Mouse (Mus musculus) CH12.LX (cell line): ENCODE results near the gene Tpte. TPM values are rescaled to one million over a fixed set of nuclear protein-coding genes. Genes with fewer than 3 reads are reported as not detected.

Source experiments
- DNase-seq: peaks from one replicate; pipeline ENCODE4 v3.0.0-alpha.2; 2013; ENCODE audit errors: extremely low read depth
- H3K27ac ChIP-seq: 2 replicates; pipeline ENCODE4 v1.5.1; 2012; ENCODE audit warnings: low read depth, mild to moderate bottlenecking, control low read depth, moderate library complexity; ENCODE audit not compliant: insufficient read depth
- H3K27me3 ChIP-seq: replicated peaks from 2 replicates; pipeline ENCODE3; 2012; ENCODE audit warnings: inconsistent platforms
- H3K36me3 ChIP-seq, 2 experiments: replicated peaks in 1 of 2; 2 replicates each; pipeline versions ENCODE3 to v1.6.1; 2012; ENCODE audit warnings: inconsistent platforms in 1 of 2, low read length in 1 of 2, mild to moderate bottlenecking in 1 of 2, mixed read lengths in 1 of 2, moderate library complexity in 1 of 2; ENCODE audit not compliant: control insufficient read depth in 1 of 2, insufficient read depth in 1 of 2
- H3K4me1 ChIP-seq, 2 experiments: 2 replicates each; pipeline ENCODE4 v1.6.1; 2012; ENCODE audit warnings: inconsistent platforms in 1 of 2, moderate library complexity in 1 of 2; ENCODE audit not compliant: insufficient read depth in 2 of 2, control insufficient read depth in 1 of 2
- H3K4me2 ChIP-seq: 2 replicates; pipeline ENCODE4 v1.6.1; 2012; ENCODE audit warnings: low read depth, mild to moderate bottlenecking, control low read depth; ENCODE audit not compliant: poor library complexity, insufficient read depth, severe bottlenecking
- H3K4me3 ChIP-seq, 3 experiments: fragments of 150-350 bp in 1 of 3; sonication (generic) in 1 of 3; replicated peaks in 1 of 3; 2 replicates each; pipeline versions ENCODE3 to v1.5.1; 2011 to 2012; ENCODE audit warnings: low read depth in 2 of 3, low read length in 2 of 3, mild to moderate bottlenecking in 2 of 3, moderate library complexity in 2 of 3, control low read depth in 1 of 3, improper control_type of control experiment in 1 of 3, inconsistent platforms in 1 of 3, mixed read lengths in 1 of 3; ENCODE audit not compliant: poor library complexity in 1 of 3
- H3K79me2 ChIP-seq: replicated peaks from 2 replicates; pipeline ENCODE4 v1.6.1; 2012; ENCODE audit warnings: mild to moderate bottlenecking, moderate library complexity; ENCODE audit not compliant: control insufficient read depth, poor library complexity, insufficient read depth, severe bottlenecking; ENCODE audit errors: extremely low read depth
- H3K9ac ChIP-seq: 2 replicates; pipeline ENCODE4 v1.6.1; 2012; ENCODE audit warnings: low read depth, mild to moderate bottlenecking, control low read depth, moderate library complexity; ENCODE audit not compliant: insufficient read depth
- H3K9me3 ChIP-seq: replicated peaks from 2 replicates; pipeline ENCODE3; 2012; ENCODE audit warnings: low read length, inconsistent platforms, mixed read lengths
- E2F4 ChIP-seq: IDR thresholded peaks from 2 replicates; pipeline ENCODE4 v1.6.1; 2011; ENCODE audit warnings: low read depth, low read length, improper control_type of control experiment; ENCODE audit not compliant: insufficient replicate concordance
- EP300 ChIP-seq: IDR thresholded peaks from 2 replicates; pipeline ENCODE4 v1.6.1; 2011; ENCODE audit warnings: low read length, improper control_type of control experiment
- ETS1 ChIP-seq: conservative IDR thresholded peaks from 2 replicates; pipeline ENCODE4 v1.6.1; 2012; ENCODE audit warnings: low read depth, mild to moderate bottlenecking, inconsistent platforms, low read length, improper control_type of control experiment, moderate library complexity
- GABPA ChIP-seq: IDR thresholded peaks from 2 replicates; pipeline ENCODE4 v1.6.1; 2012; ENCODE audit warnings: low read depth, low read length, improper control_type of control experiment, inconsistent platforms; ENCODE audit not compliant: insufficient replicate concordance
- HCFC1 ChIP-seq: IDR thresholded peaks from 2 replicates; pipeline ENCODE4 v1.6.1; 2012; ENCODE audit warnings: low read depth, mild to moderate bottlenecking, inconsistent platforms, low read length, improper control_type of control experiment
- JUN ChIP-seq: IDR thresholded peaks from 2 replicates; pipeline ENCODE4 v1.6.1; 2011; ENCODE audit warnings: low read depth, mild to moderate bottlenecking, low read length, improper control_type of control experiment, moderate library complexity; ENCODE audit not compliant: insufficient read depth
- JUND ChIP-seq: conservative IDR thresholded peaks from 2 replicates; pipeline ENCODE4 v1.6.1; 2011; ENCODE audit warnings: low read depth, low read length, improper control_type of control experiment
- MAZ ChIP-seq: IDR thresholded peaks from 2 replicates; pipeline ENCODE4 v1.6.1; 2012; ENCODE audit warnings: low read depth, mild to moderate bottlenecking, inconsistent platforms, low read length, improper control_type of control experiment, moderate library complexity
- MEF2A ChIP-seq: IDR thresholded peaks from 2 replicates; pipeline ENCODE4 v1.6.1; 2014; ENCODE audit warnings: low read depth, mild to moderate bottlenecking, inconsistent platforms, low read length, improper control_type of control experiment, borderline replicate concordance
- MYC ChIP-seq: IDR thresholded peaks from 2 replicates; pipeline ENCODE4 v1.6.1; 2011; ENCODE audit warnings: low read depth, mild to moderate bottlenecking, improper control_type of control experiment, low read length
- NRF1 ChIP-seq: IDR thresholded peaks from 2 replicates; pipeline ENCODE4 v1.6.1; 2014; ENCODE audit warnings: low read depth, mild to moderate bottlenecking, inconsistent platforms, low read length, improper control_type of control experiment, moderate library complexity
- PAX5 ChIP-seq: IDR thresholded peaks from 2 replicates; pipeline ENCODE4 v1.6.1; 2012; ENCODE audit warnings: low read length, inconsistent platforms, mixed read lengths
- POLR2A ChIP-seq: IDR thresholded peaks from 2 replicates; pipeline ENCODE4 v1.6.1; 2011; ENCODE audit warnings: low read depth, mild to moderate bottlenecking, improper control_type of control experiment, low read length
- POLR2AphosphoS2 ChIP-seq: IDR thresholded peaks from 2 replicates; pipeline ENCODE4 v1.6.1; 2011; ENCODE audit warnings: low read depth, low read length, improper control_type of control experiment
- RCOR1 ChIP-seq: conservative IDR thresholded peaks from 2 replicates; pipeline ENCODE4 v1.6.1; 2012; ENCODE audit warnings: low read depth, mild to moderate bottlenecking, inconsistent platforms, low read length, improper control_type of control experiment
- TCF12 ChIP-seq: IDR thresholded peaks from 2 replicates; pipeline ENCODE4 v1.6.1; 2014; ENCODE audit warnings: low read depth, mild to moderate bottlenecking, inconsistent platforms, low read length, improper control_type of control experiment
- UBTF ChIP-seq: IDR thresholded peaks from 2 replicates; pipeline ENCODE4 v1.6.1; 2012; ENCODE audit warnings: low read depth, mild to moderate bottlenecking, inconsistent platforms, low read length, improper control_type of control experiment, moderate library complexity
- USF1 ChIP-seq: IDR thresholded peaks from 2 replicates; pipeline ENCODE4 v1.6.1; 2014; ENCODE audit warnings: low read depth, mild to moderate bottlenecking, inconsistent platforms, low read length, improper control_type of control experiment
- ZKSCAN1 ChIP-seq: IDR thresholded peaks from 2 replicates; pipeline ENCODE4 v1.6.1; 2012; ENCODE audit warnings: low read depth, inconsistent platforms, low read length, improper control_type of control experiment, borderline replicate concordance
- ZNF384 ChIP-seq: IDR thresholded peaks from 2 replicates; pipeline ENCODE4 v1.6.1; 2012; ENCODE audit warnings: low read depth, low read length, improper control_type of control experiment, inconsistent platforms
- dilution Hi-C: fragments of 300-500 bp; cut with MboI; formaldehyde crosslinking; loops from 2 replicates; pipeline ENCODE4 v1.14.3; 2020; ENCODE audit warnings: low sequenced_read_pairs; ENCODE audit not compliant: extremely low pct_unique_long_range_greater_than_20kb, extremely low pct_ligation_motif_present
- in situ Hi-C: fragments of 300-500 bp; cut with MboI; formaldehyde crosslinking; loops from 3 replicates; pipeline ENCODE4 v1.14.3; 2019; ENCODE audit warnings: low sequenced_read_pairs, low pct_ligation_motif_present, low pct_unique_long_range_greater_than_20kb, mixed read lengths
- polyA plus RNA-seq: library from polyadenylated mRNA; unstranded; fragments of >175 nt; gene quantifications from 2 replicates; pipeline ENCODE4 v1.2.1, GENCODE M21; 2012; ENCODE audit warnings: low read depth; ENCODE audit not compliant: insufficient read length
- total RNA-seq, 2 experiments: library from RNA; depleted of rRNA; stranded (reverse); fragments of 300-350 nt in 1 of 2; fragments of >200 nt in 1 of 2; gene quantifications; 2 replicates each; pipeline ENCODE4 v1.2.3; 2012 to 2014

Gene Tpte
- total and polyA plus RNA-seq, 3 experiments: not detected

DNA sequence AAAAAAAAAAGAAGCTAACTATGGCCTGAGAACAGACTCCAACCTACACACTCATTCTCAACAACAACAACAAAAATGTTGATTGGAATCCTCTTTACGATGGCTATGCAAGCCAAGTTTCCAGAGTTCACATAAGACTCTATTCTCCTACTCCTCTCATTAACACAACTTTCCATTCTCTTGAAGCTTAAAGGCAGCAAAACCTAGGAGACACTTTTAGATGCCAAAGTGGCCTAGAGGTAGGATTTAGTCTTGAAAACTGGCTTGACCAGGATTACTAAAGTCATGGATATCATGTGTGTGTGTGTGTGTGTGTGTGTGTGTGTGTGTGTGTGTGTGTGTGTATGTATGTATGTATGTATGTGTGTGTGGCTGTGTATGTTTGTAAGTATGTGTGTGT lies 18.0 kb upstream of the Tpte start:
- Histone ChIP-seq H3K4me1 (peaks cover 0 to 8% of the 10 kb centered on the region in 2 experiments; a peak in 2 of 4 replicates), H3K9ac (no peak overlapping the region), H3K36me3 (peaks cover 0 to 3% of the 10 kb centered on the region in 2 experiments), H3K4me2 (no peak overlapping the region), H3K4me3 (no peak overlapping the region), H3K27ac (no peak overlapping the region), H3K9me3 (no peaks in the 10 kb centered on the region), H3K79me2 (no peaks in the 10 kb centered on the region), H3K27me3 (no peaks in the 10 kb centered on the region)
- TF ChIP-seq ZKSCAN1 (no peak), ZNF384 (no peak), MYC (no peak), GABPA (no peak), POLR2AphosphoS2 (no peak), MEF2A (no peak), E2F4 (no peak), USF1 (no peak), RCOR1 (no peak), POLR2A (no peak), JUN (no peak), HCFC1 (no peak), PAX5 (no peak)
- in situ Hi-C loops (no loop called here), dilution Hi-C loops (no loop called here)
- DNase-seq: no peak

DNA sequence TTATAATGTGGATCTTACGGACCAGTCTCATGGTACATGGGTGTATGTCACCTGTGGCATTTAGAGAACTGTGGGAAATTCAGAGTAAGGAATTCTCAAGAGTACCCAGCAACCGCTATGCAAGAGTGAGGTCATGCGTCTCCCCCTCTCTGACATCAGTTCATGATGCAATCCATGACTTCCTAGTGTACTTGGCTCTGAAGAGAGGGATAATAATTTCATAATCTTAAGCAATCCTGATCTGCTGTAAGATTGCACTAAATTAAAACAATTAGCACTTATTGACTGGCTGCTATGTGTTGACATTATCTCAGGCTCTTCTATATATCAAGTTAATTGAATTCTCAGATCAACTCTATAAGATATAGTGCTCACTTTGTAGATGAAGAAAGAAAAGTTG lies 16.4 kb upstream of the Tpte start:
- H3K4me3 ChIP-seq: no peak overlapping the region
- H3K27ac ChIP-seq: no peak overlapping the region
- H3K4me2 ChIP-seq: no peak overlapping the region
- dilution Hi-C loops (no loop called here), in situ Hi-C loops (no loop called here)
- no peaks in the 10 kb centered on the region for H3K9me3 ChIP-seq
- H3K9ac ChIP-seq: no peak overlapping the region
- H3K36me3 ChIP-seq: no peaks in the 10 kb centered on the region
- DNase-seq: no peak
- H3K79me2 ChIP-seq: no peaks in the 10 kb centered on the region
- TF ChIP-seq MAZ: no peak
- no peak for TF ChIP-seq UBTF
- no peak for TF ChIP-seq MYC
- TF ChIP-seq JUN: no peak
- no peak for TF ChIP-seq EP300
- no peak for TF ChIP-seq E2F4
- TF ChIP-seq ETS1: no peak
- no peak for TF ChIP-seq TCF12
- TF ChIP-seq JUND: no peak
- TF ChIP-seq NRF1: no peak
- H3K27me3 ChIP-seq: no peaks in the 10 kb centered on the region
- peaks cover 0 to 2% of the 10 kb centered on the region in 2 experiments; a peak in 1 of 4 replicates for H3K4me1 ChIP-seq
